Mouse (Mus musculus): ENCODE measurements around the gene Srrm4.

Srrm4 gene

DNA sequence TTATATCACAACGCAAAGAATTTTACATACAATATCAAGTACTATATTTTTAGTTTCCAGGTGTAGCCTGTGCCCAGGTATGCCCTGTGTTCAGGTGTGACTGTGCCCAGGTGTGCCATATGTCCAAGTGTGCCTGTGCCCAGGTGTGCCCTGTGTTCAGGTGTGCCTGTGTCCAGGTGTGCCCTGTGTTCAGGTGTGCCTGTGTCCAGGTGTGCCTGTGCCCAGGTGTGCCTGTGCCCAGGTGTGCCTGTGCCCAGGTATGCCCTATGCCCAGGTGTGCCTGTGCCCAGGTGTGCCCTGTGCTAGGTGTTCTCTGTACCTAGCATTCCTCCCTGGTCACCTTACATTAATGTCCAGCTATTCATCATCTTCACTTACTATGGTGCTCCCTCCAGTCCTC is 185.7 kb downstream of the Srrm4 start:
- no peak for DNase-seq (ENCODE audit: low read depth)

DNA sequence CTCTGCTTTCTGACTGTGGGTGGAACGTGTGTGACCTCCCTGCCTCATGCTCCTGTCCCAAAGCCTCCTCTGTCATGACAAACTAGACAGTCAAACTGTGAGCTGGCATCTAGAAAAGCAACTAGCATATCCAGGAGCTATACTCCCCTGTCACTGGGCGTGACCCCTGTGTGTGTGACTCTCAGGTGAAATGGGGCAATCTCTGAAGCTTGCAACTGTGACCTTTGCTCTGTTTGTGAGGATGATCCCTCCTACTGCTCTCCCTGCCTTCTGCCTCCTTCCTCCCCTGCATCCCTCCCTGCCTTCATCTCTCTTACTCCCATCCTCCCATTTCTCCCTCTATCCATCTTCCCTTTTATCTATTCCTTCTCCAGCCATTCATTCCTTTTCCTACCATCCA is 187.6 kb downstream of the Srrm4 start:
- DNase-seq (ENCODE audit: low read depth) = no peak

DNA sequence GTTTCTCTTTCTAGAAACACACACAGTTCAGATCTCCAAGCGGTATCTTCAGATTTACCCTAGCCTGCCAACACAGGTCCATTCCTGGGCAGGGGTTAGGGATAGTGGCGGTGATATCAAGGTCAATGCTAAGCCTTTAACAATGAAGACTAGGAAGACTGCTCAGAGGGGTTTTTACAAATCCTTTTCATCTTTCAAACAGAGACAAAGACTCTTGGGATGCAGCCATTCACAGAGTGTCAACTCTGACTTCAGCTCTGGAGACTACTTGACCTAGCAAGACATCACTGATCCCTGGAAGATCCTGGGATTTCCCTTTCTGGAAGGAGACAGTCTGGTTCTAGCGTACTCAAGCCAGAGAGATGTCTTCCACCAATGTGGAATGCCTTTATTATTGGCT is 190.8 kb downstream of the Srrm4 start:
- no peak for DNase-seq (ENCODE audit: low read depth)

DNA sequence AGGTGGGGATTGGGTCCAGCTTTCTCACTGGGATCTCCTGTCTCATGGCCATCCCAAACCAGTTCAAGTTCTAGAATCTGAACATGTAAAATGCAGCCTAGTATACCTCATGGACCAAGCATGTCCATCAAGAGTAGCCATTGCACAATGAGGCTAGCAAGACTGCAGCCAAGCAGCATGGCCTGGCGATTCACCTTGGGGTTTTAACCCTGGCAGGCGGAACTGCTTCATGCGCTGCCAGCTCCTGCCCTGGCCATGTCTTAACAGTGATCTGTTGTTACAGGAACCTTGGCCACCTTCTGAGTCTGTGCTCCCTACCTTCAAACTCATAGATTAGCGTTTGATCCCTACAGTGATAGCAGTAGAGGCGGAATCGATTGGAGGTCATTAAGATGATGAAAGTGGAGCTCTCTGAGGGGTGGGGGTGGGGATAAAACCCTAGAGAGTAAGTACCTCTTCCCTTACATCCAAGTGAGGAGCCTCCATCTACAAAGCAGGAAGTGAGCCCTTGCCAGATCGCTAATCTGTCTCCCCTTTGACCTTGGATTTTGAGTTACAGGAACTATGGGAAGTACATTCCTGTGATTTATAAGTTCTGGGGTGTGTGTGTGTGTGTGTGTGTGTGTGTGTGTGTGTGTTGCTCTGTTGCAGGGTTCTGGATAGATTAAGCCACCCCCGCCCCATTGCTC is 191.4 kb downstream of the Srrm4 start:
- DNase-seq (ENCODE audit: low read depth) = no peak

DNA sequence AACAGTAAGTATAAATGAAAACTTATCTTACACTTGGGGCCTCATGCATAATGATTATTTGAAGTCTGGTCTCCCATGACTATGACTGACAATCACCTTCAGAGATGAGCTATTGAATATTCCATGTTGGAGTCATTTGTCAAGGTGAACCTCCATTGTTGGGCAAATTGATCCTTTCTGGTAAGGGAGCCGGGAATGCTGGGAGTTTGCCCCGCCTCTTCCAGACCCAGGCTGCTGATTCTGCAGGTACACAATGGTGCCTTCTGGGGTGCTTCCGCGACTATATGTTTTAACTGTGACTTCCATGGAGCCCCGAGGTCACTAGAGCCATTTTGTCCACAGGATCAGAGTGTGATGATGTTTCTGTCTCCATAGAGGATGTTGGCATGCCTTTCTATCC is 195.5 kb downstream of the Srrm4 start:
- DNase-seq (ENCODE audit: low read depth) = no peak

DNA sequence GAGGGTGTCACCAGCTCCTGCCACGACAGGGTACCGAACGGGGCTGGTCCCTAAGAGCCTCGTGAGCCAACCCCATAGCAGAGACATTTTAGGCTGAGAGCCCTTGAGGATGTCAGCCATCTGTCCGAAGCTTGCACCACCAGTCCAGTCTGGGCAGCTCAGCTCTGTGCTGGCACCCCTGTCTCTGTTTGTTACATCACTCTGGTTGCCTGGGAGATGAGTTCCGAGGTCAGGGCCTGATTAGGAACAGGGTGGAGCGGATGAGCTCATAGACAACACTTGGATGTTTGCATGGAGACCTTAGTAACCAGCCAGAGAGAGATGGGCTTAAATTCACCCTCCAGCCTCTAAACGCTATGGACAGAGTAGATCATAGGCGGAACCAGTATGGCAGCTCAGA is 199.0 kb downstream of the Srrm4 start:
- no peak for DNase-seq (ENCODE audit: low read depth)

DNA sequence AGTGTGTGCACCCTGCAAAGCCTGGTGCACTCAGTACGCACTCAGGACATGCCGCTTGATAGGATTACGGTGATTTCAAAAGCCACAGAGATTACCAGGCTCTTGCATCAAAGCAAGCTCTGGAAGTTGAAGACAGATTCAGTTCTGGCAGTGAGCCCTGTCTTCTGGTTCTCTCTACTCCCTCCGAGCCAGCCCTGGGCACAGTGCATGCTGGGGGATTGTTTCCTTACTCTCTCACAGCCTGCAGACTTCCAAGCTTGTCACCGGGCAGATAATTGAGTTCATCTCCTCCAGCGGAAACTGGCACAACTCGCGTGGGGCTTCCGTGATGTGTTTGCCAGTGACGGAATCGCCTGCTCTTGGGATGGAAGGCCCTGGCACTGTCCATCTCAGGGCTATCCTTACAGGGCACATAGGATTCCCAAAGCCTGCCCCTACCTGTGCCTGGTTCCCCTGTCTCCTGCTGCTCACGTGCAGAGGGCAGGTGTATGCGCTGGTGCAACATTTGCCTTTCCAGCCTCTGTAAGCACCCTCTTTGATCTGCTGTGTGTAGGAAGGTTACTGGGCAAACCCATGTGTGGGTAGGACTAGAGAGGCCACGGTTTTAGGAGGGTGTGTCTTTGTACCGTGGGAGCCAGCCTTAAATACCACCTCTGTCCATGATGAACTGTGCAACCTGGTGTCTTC is 201.6 kb downstream of the Srrm4 start:
- DNase-seq (ENCODE audit: low read depth) = no peak

DNA sequence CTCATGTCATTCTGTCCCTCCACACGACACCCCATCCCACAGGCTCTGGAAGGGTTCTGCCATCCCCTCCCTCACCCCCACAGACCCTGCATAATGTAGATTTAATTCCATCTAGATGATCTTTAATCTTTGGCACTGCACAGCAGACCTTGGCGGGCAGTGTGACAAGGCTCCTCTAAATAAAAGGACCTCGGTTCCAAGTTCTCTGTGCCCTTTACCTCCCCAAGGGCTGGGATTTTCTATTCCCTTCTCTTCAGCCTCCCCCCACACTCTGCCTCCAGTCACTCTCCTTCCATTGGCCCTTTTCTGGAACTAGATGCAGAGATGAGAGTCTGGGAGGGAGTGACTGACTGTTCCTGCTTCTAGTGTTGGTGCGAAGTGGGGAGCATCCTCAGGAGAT is 202.3 kb downstream of the Srrm4 start:
- DNase-seq (ENCODE audit: low read depth) = no peak

Measured in c-Kit-positive CD71-positive TER-119-negative erythroid progenitor cells, embryonic 14.5 days (primary cell).